Mouse (Mus musculus) ES-Bruce4 (cell line): ENCODE results near the gene Barhl1. TPM values are rescaled to one million over a fixed set of nuclear protein-coding genes. Genes with fewer than 3 reads are reported as not detected.

Experiments used
- H3K27ac ChIP-seq: 2 replicates; pipeline ENCODE4 v1.5.1; 2012; ENCODE audit warnings: low read length, inconsistent platforms; ENCODE audit not compliant: insufficient read depth
- H3K27me3 ChIP-seq: 2 replicates; pipeline ENCODE4 v1.6.1; 2012; ENCODE audit warnings: mild to moderate bottlenecking, low read length, inconsistent platforms; ENCODE audit not compliant: control insufficient read depth, poor library complexity, insufficient read depth, severe bottlenecking
- H3K36me3 ChIP-seq: 2 replicates; pipeline ENCODE4 v1.6.1; 2012; ENCODE audit warnings: inconsistent platforms, mild to moderate bottlenecking, low read length, moderate library complexity; ENCODE audit not compliant: control insufficient read depth, poor library complexity, insufficient read depth, severe bottlenecking
- H3K4me1 ChIP-seq: one replicate; pipeline ENCODE4 v1.8.1; 2011; ENCODE audit warnings: low read length; ENCODE audit not compliant: control insufficient read depth, insufficient read depth
- H3K4me3 ChIP-seq: 2 replicates; pipeline ENCODE4 v1.5.1; 2011; ENCODE audit warnings: low read depth, mild to moderate bottlenecking, low read length
- H3K9ac ChIP-seq: 2 replicates; pipeline ENCODE4 v1.6.1; 2012; ENCODE audit warnings: low read depth, mild to moderate bottlenecking, inconsistent platforms; ENCODE audit not compliant: poor library complexity, severe bottlenecking
- H3K9me3 ChIP-seq: replicated peaks from 2 replicates; pipeline ENCODE4 v1.6.1; 2012; ENCODE audit warnings: mild to moderate bottlenecking, low read length, inconsistent platforms; ENCODE audit not compliant: control insufficient read depth, poor library complexity, insufficient read depth, severe bottlenecking
- CTCF ChIP-seq: IDR thresholded peaks from one replicate; pipeline ENCODE4 v1.8.1; 2011; ENCODE audit warnings: low read depth, low read length
- EP300 ChIP-seq: IDR thresholded peaks from 2 replicates; pipeline ENCODE4 v1.6.1; 2011; ENCODE audit warnings: low read depth, low read length; ENCODE audit not compliant: insufficient read depth
- POLR2A ChIP-seq: IDR thresholded peaks from one replicate; pipeline ENCODE4 v1.8.1; 2011; ENCODE audit warnings: low read length; ENCODE audit not compliant: insufficient read depth
- polyA plus RNA-seq: library from polyadenylated mRNA; stranded (reverse); fragments of >200 nt; gene quantifications from 2 replicates; pipeline ENCODE4 v1.2.4, GENCODE M21; 2011; ENCODE audit warnings: low read depth; ENCODE audit not compliant: missing spikeins, insufficient read depth, insufficient read length

The Barhl1 gene
- polyA plus RNA-seq, 1 experiment: not detected

DNA sequence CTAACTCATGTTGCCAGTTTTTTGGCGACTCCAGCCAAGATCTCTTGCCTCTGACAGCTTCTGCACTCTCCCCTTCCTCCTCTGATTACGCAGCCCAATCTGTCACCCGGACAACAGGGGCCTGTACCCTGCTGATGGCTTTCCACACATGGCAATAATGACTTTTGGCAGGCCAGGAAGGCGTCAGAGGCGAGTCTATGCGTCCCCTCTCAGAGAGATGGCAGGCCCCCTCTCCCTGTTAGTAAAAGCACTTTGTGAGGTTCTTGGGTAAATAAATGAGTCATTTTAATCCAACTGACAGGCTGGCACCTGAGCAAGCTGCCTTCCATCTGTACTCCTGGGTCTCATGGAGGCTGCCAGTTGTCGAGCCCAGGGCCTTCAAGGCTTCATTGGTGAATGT is 49.0 kb downstream of the Barhl1 start:
- no peaks in the 10 kb centered on the region for H3K27me3 ChIP-seq
- no peak for TF ChIP-seq CTCF
- no peak for TF ChIP-seq EP300
- no peak for TF ChIP-seq POLR2A
- H3K9me3 ChIP-seq: no peaks in the 10 kb centered on the region
- H3K4me3 ChIP-seq: no peak overlapping the region
- H3K27ac ChIP-seq: no peak overlapping the region
- no peak overlapping the region for H3K9ac ChIP-seq
- no peaks in the 10 kb centered on the region for H3K4me1 ChIP-seq
- H3K36me3 ChIP-seq: peaks cover 17% of the 10 kb centered on the region

DNA sequence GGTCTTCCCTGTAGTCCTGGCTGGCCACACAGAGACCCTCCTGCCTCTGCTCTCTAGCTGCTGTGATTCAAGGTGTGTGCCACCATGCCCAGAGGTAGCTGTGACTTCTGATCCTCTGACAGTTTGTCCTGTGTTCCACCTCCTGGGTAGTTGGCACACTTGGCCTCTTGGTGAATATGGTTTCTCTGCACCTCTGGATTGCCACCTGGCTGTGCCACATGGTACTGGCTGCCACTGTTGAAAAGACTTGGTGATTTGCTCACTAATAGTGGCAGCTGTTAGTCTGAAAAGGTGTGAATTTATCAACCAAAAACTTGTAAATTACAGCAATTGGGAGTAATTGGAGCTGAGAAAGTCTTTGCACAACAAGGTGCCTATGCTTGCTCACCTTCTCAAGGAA is 52.6 kb downstream of the Barhl1 start:
- no peak overlapping the region for H3K9ac ChIP-seq
- H3K9me3 ChIP-seq: no peaks in the 10 kb centered on the region
- H3K27me3 ChIP-seq: no peaks in the 10 kb centered on the region
- TF ChIP-seq POLR2A (no peak), EP300 (no peak), CTCF (no peak)
- no peak overlapping the region for H3K27ac ChIP-seq
- peaks cover 43% of the 10 kb centered on the region for H3K36me3 ChIP-seq
- no peak overlapping the region for H3K4me3 ChIP-seq
- no peaks in the 10 kb centered on the region for H3K4me1 ChIP-seq

DNA sequence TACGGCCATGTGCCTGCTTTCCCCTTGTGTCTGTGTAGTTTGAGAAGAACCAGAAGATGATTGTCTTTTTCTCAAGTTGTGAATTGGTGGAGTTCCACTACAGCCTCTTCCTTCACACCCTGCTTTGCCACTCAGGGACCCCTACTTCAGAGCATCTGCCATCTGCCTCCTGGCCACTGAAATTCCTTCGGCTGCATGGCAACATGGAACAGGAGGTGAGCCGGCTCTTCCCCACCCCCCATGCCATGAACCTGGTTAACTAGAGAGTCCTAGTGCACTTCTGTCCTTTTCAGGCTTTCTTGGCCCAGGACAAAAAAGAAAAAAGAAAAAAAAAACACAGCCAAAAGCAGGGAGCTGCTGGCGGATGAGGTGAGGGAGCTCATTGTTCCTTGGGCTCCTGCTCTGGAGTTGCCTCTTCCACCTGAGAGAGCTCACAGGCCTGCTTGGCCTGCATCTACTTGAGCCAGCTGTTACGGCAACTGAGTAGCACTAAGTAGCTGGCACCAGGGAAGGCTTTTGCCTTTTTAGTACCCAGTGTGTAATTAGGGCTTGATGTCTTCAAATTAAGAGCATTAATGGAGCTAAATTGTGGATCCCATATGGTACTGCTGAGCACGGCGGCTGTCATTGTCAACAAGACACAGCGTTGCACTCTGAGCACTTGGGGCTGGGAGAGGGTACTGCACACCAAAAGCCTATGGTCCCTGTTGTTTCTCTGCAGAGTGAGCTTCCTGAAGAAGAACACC is 55.6 kb downstream of the Barhl1 start:
- Histone ChIP-seq H3K4me3 (no peak overlapping the region), H3K27ac (no peak overlapping the region), H3K27me3 (no peaks in the 10 kb centered on the region), H3K36me3 (peaks cover 49% of the 10 kb centered on the region), H3K9ac (no peak overlapping the region), H3K4me1 (no peaks in the 10 kb centered on the region), H3K9me3 (no peaks in the 10 kb centered on the region)
- no peak for TF ChIP-seq POLR2A

DNA sequence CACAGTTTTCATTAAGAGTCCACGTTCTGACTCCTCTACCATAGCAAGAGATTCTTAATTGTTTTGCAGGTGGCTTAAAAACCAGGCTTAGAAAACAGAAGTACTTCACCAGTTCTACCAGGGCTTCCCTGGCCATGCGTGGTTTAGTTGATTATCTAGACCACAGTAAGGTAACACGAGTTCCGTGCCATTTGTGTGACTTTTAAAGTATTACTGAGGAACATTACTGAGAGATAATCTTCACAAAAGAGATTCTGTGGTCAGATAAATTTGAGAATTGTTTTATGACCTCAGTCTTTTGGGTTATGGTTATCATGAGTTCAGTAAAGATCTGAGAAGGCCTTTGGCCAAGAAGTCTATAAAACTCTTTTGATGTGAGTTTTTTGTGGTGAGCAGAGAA is 57.2 kb downstream of the Barhl1 start:
- TF ChIP-seq EP300: no peak
- TF ChIP-seq POLR2A: no peak
- TF ChIP-seq CTCF: no peak
- peaks cover 50% of the 10 kb centered on the region for H3K36me3 ChIP-seq

More for the DNA sequence above, 57.2 kb downstream of the Barhl1 start:
- Histone ChIP-seq H3K27me3 (no peaks in the 10 kb centered on the region), H3K4me3 (no peak overlapping the region), H3K4me1 (no peaks in the 10 kb centered on the region), H3K27ac (no peak overlapping the region), H3K9ac (no peak overlapping the region), H3K9me3 (no peaks in the 10 kb centered on the region)

Other genes starting within 250 kb of the Barhl1 start
- 1.1 TPM in 1 of 2 replicates, not detected in the other for gene Spaca9, start 216.9 kb downstream of the Barhl1 start, polyA plus RNA-seq
- 1.9 and 3.3 TPM in 2 replicates for gene Ak8, start 216.5 kb downstream of the Barhl1 start, polyA plus RNA-seq
- 29.0 and 33.9 TPM in 2 replicates for gene Gtf3c4, start 76.3 kb downstream of the Barhl1 start, polyA plus RNA-seq
- gene Ddx31, start 76.3 kb downstream of the Barhl1 start, polyA plus RNA-seq: 18.6 and 27.0 TPM in 2 replicates
- gene Cfap77, start 138.4 kb upstream of the Barhl1 start, polyA plus RNA-seq: 2.5 and 3.0 TPM in 2 replicates
- gene Ttf1, start 143.6 kb upstream of the Barhl1 start, polyA plus RNA-seq: 26.2 and 33.9 TPM in 2 replicates
- 107 and 113 TPM in 2 replicates for gene Setx, start 207.5 kb upstream of the Barhl1 start, polyA plus RNA-seq